Mouse (Mus musculus): ENCODE data around the gene Wdr62. TPM values are rescaled to one million over a fixed set of nuclear protein-coding genes. Genes with fewer than 3 reads are reported as not detected.
A peak's percentile ranks its signal among the peaks of the same experiment; 100 is the strongest.

Wdr62 gene
- total and polyA plus RNA-seq, 3 experiments, result 8.2 to 59.1 (median 57.9) TPM

GRCm38 (mm10) chr7:30315559-30316529 is 35.6 kb upstream of the Wdr62 start:
- TF ChIP-seq TAL1 (conservative IDR thresholded peaks at IDR 0.05; ENCODE audit: low read depth, low read length), result no peak
- no peak for TF ChIP-seq POLR2AphosphoS5 (IDR thresholded peaks at IDR 0.05; ENCODE audit: insufficient replicate concordance, low read depth, low read length)
- no peak for TF ChIP-seq GATA2 (IDR thresholded peaks at IDR 0.05; ENCODE audit: borderline replicate concordance, low read depth, low read length)
- no peak for TF ChIP-seq CTCF (IDR thresholded peaks at IDR 0.05; ENCODE audit: low read depth, low read length)
- no peak for TF ChIP-seq GATA1 (IDR thresholded peaks at IDR 0.05; ENCODE audit: borderline replicate concordance, low read length)
- Histone ChIP-seq H3K9me3 (replicated peaks) (no peaks in the 10 kb centered on the region), H3K4me1 (ENCODE audit: insufficient read depth, low read depth, low read length) (peaks cover 34% of the 10 kb centered on the region), H3K36me3 (replicated peaks) (peaks cover 40% of the 10 kb centered on the region), H3K4me3 (ENCODE audit: low read depth, low read length) (no peak overlapping the region), H3K27me3 (ENCODE audit: insufficient read depth, low read length) (peaks cover 2% of the 10 kb centered on the region; the same call in 1 of the 2 replicates)
- ATAC-seq (ENCODE audit: extremely low read depth, insufficient number of reproducible peaks, low FRiP score, poor library complexity, severe bottlenecking), result no peak
- DNase-seq (ENCODE audit: low spot score), result no peak

- peak within 1 kb of the TSS; percentile 47; the same call in 1 of the 2 replicates for H3K4me3 ChIP-seq (ENCODE audit: low read depth, low read length)
Measured at GRCm38 (mm10) chr7:30314721-30315155, 34.5 kb upstream of the Wdr62 start, which contains the start of gene Syne4. Gene Syne4, plus strand, starts transcription at chr7:30314807.

GRCm38 (mm10) chr7:30313666-30314320 is 33.6 kb upstream of the Wdr62 start:
- DNase-seq (ENCODE audit: low spot score) (no peak), ATAC-seq (ENCODE audit: extremely low read depth, insufficient number of reproducible peaks, low FRiP score, poor library complexity, severe bottlenecking) (no peak)
- Histone ChIP-seq H3K27me3 (ENCODE audit: insufficient read depth, low read length) (peaks cover 2% of the 10 kb centered on the region; the same call in 1 of the 2 replicates), H3K36me3 (replicated peaks) (peaks cover 41% of the 10 kb centered on the region), H3K4me3 (ENCODE audit: low read depth, low read length) (0 out of 2 replicates have a peak overlapping the region, but pooled peaks have one; percentile 23), H3K4me1 (ENCODE audit: insufficient read depth, low read depth, low read length) (peaks cover 33% of the 10 kb centered on the region), H3K9me3 (replicated peaks) (no peaks in the 10 kb centered on the region)
- TF ChIP-seq TAL1 (conservative IDR thresholded peaks at IDR 0.05; ENCODE audit: low read depth, low read length) (no peak), POLR2AphosphoS5 (IDR thresholded peaks at IDR 0.05; ENCODE audit: insufficient replicate concordance, low read depth, low read length) (no peak), CTCF (IDR thresholded peaks at IDR 0.05; ENCODE audit: low read depth, low read length) (no peak), GATA1 (IDR thresholded peaks at IDR 0.05; ENCODE audit: borderline replicate concordance, low read length) (no peak), GATA2 (IDR thresholded peaks at IDR 0.05; ENCODE audit: borderline replicate concordance, low read depth, low read length) (no peak)

More at GRCm38 (mm10) chr7:30314721-30315155, 34.5 kb upstream of the Wdr62 start, which contains the start of gene Syne4:
- ATAC-seq (ENCODE audit: extremely low read depth, insufficient number of reproducible peaks, low FRiP score, poor library complexity, severe bottlenecking) (no peak; the same call in 1 of the 2 replicates), DNase-seq (ENCODE audit: low spot score) (no peak)
- peaks cover 41% of the 10 kb centered on the region for H3K36me3 ChIP-seq (replicated peaks)
- no peak for TF ChIP-seq TAL1 (conservative IDR thresholded peaks at IDR 0.05; ENCODE audit: low read depth, low read length)
- no peak for TF ChIP-seq GATA2 (IDR thresholded peaks at IDR 0.05; ENCODE audit: borderline replicate concordance, low read depth, low read length)
- TF ChIP-seq POLR2AphosphoS5 (IDR thresholded peaks at IDR 0.05; ENCODE audit: insufficient replicate concordance, low read depth, low read length), result no peak
- no peak for TF ChIP-seq CTCF (IDR thresholded peaks at IDR 0.05; ENCODE audit: low read depth, low read length)
- H3K27me3 ChIP-seq (ENCODE audit: insufficient read depth, low read length), result peaks cover 2% of the 10 kb centered on the region; the same call in 1 of the 2 replicates
- H3K4me1 ChIP-seq (ENCODE audit: insufficient read depth, low read depth, low read length), result peaks cover 28% of the 10 kb centered on the region
- no peaks in the 10 kb centered on the region for H3K9me3 ChIP-seq (replicated peaks)

GRCm38 (mm10) chr7:30310136-30310535 is 29.9 kb upstream of the Wdr62 start:
- H3K36me3 ChIP-seq (replicated peaks), result peaks cover 41% of the 10 kb centered on the region
- no peak for TF ChIP-seq GATA1 (IDR thresholded peaks at IDR 0.05; ENCODE audit: borderline replicate concordance, low read length)
- TF ChIP-seq TAL1 (conservative IDR thresholded peaks at IDR 0.05; ENCODE audit: low read depth, low read length), result no peak
- TF ChIP-seq CTCF (IDR thresholded peaks at IDR 0.05; ENCODE audit: low read depth, low read length), result no peak
- no peak for TF ChIP-seq GATA2 (IDR thresholded peaks at IDR 0.05; ENCODE audit: borderline replicate concordance, low read depth, low read length)
- TF ChIP-seq POLR2AphosphoS5 (IDR thresholded peaks at IDR 0.05; ENCODE audit: insufficient replicate concordance, low read depth, low read length), result no peak
- peaks cover 1% of the 10 kb centered on the region; the same call in 1 of the 2 replicates for H3K27me3 ChIP-seq (ENCODE audit: insufficient read depth, low read length)
- no peak for ATAC-seq (ENCODE audit: extremely low read depth, insufficient number of reproducible peaks, low FRiP score, poor library complexity, severe bottlenecking)
- peaks cover 35% of the 10 kb centered on the region for H3K4me1 ChIP-seq (ENCODE audit: insufficient read depth, low read depth, low read length)
- no peak for DNase-seq (ENCODE audit: low spot score)
- no peak overlapping the region; the same call in 1 of the 2 replicates for H3K4me3 ChIP-seq (ENCODE audit: low read depth, low read length)
- no peaks in the 10 kb centered on the region for H3K9me3 ChIP-seq (replicated peaks)

GRCm38 (mm10) chr7:30309395-30310129 is 29.3 kb upstream of the Wdr62 start:
- H3K27me3 ChIP-seq (ENCODE audit: insufficient read depth, low read length), result no peaks in the 10 kb centered on the region
- ATAC-seq (ENCODE audit: extremely low read depth, insufficient number of reproducible peaks, low FRiP score, poor library complexity, severe bottlenecking) (no peak), DNase-seq (ENCODE audit: low spot score) (no peak)
- peak overlapping the region; percentile 73 for H3K4me3 ChIP-seq (ENCODE audit: low read depth, low read length)
- H3K36me3 ChIP-seq (replicated peaks), result peaks cover 41% of the 10 kb centered on the region
- H3K4me1 ChIP-seq (ENCODE audit: insufficient read depth, low read depth, low read length), result peaks cover 29% of the 10 kb centered on the region
- TF ChIP-seq POLR2AphosphoS5 (IDR thresholded peaks at IDR 0.05; ENCODE audit: insufficient replicate concordance, low read depth, low read length) (no peak), GATA1 (IDR thresholded peaks at IDR 0.05; ENCODE audit: borderline replicate concordance, low read length) (no peak), GATA2 (IDR thresholded peaks at IDR 0.05; ENCODE audit: borderline replicate concordance, low read depth, low read length) (no peak), TAL1 (conservative IDR thresholded peaks at IDR 0.05; ENCODE audit: low read depth, low read length) (no peak), CTCF (IDR thresholded peaks at IDR 0.05; ENCODE audit: low read depth, low read length) (no peak)
- no peaks in the 10 kb centered on the region for H3K9me3 ChIP-seq (replicated peaks)
